Mouse (Mus musculus) limb, embryonic 14.5 days (tissue): ENCODE measurements around the gene Hsf3. TPM values are rescaled to one million over a fixed set of nuclear protein-coding genes. Genes with fewer than 3 reads are reported as not detected.
"Not testable (repeated sequence)": the region's sequence is repeated elsewhere in the genome, so short reads cannot be mapped to it uniquely, and the experiment has no call there.

Source experiments
- ATAC-seq: fragments of 200-750 bp; cut with Nextera tagmentation; 2 replicates; pipeline ENCODE4 v1.8.0; 2017; ENCODE audit warnings: low read depth, moderate number of reproducible peaks, moderate TSS enrichment; ENCODE audit not compliant: low FRiP score
- DNase-seq: peaks from one replicate; pipeline ENCODE4 v3.0.0-alpha.2; 2015; ENCODE audit warnings: low spot score
- H3K27ac ChIP-seq: fragments of 300-500 bp; sonication (generic); replicated peaks from 2 replicates; pipeline ENCODE4 v1.5.1; 2014; ENCODE audit warnings: low read depth, mild to moderate bottlenecking, low read length, moderate library complexity, mixed read lengths
- H3K27me3 ChIP-seq: fragments of 300-500 bp; sonication (generic); 2 replicates; pipeline ENCODE4 v1.6.1; 2014; ENCODE audit warnings: low read length, mixed read lengths; ENCODE audit not compliant: control insufficient read depth, insufficient read depth
- H3K36me3 ChIP-seq: fragments of 300-500 bp; sonication (generic); 2 replicates; pipeline ENCODE4 v1.6.1; 2014; ENCODE audit warnings: mild to moderate bottlenecking, low read length, moderate library complexity, mixed read lengths; ENCODE audit not compliant: control insufficient read depth, insufficient read depth
- H3K4me1 ChIP-seq: fragments of 300-500 bp; sonication (generic); 2 replicates; pipeline ENCODE4 v1.6.1; 2014; ENCODE audit warnings: antibody characterized with exemption, low read length, mixed read lengths; ENCODE audit not compliant: control insufficient read depth, insufficient read depth
- H3K4me2 ChIP-seq: fragments of 300-500 bp; sonication (generic); replicated peaks from 2 replicates; pipeline ENCODE4 v1.6.1; 2014; ENCODE audit warnings: low read depth, mild to moderate bottlenecking, low read length, moderate library complexity; ENCODE audit not compliant: severe bottlenecking
- H3K4me3 ChIP-seq: fragments of 300-500 bp; sonication (generic); replicated peaks from 2 replicates; pipeline ENCODE4 v1.5.1; 2014; ENCODE audit warnings: low read length
- H3K9ac ChIP-seq: fragments of 300-500 bp; sonication (generic); 2 replicates; pipeline ENCODE4 v1.6.1; 2014; ENCODE audit warnings: mild to moderate bottlenecking, low read depth, low read length, moderate library complexity; ENCODE audit not compliant: severe bottlenecking
- H3K9me3 ChIP-seq: fragments of 300-500 bp; sonication (generic); 2 replicates; pipeline ENCODE4 v1.6.1; 2016; ENCODE audit warnings: low read length; ENCODE audit not compliant: control insufficient read depth
- POLR2A ChIP-seq: fragments of 200-500 bp; IDR thresholded peaks from 2 replicates; pipeline ENCODE4 v1.8.0; 2012; ENCODE audit warnings: inconsistent platforms, mild to moderate bottlenecking, moderate library complexity, borderline replicate concordance; ENCODE audit not compliant: insufficient read depth, insufficient read length; ENCODE audit errors: extremely low read depth
- WGBS: fragments of 180-500 bp; shearing (Covaris S2); extraction: QIAGEN DNeasy Blood & Tissue Kit; methylation state at CpG from one replicate; pipeline ENCODE4 v1.1.7; 2014; 5-methylcytosine and 5-hydroxymethylcytosine counted together
- polyA plus RNA-seq, 2 experiments: library from polyadenylated mRNA; depleted of rRNA in 1 of 2; stranded (reverse) in 1 of 2; unstranded in 1 of 2; fragments of >200 nt; fragmentation: Nextera tagmentation in 1 of 2; extraction: Ambion mirVana in 1 of 2; gene quantifications; 2 replicates each; pipeline versions ENCODE4 v1.2.1 to v1.2.3; 2012 to 2014

The Hsf3 gene
- polyA plus RNA-seq, 2 experiments: 0.06 to 0.14 TPM

GRCm38 (mm10) chrX:96416970-96417369 lies 39.1 kb downstream of the Hsf3 start:
- H3K27me3 ChIP-seq: no peaks in the 10 kb centered on the region
- no peaks in the 10 kb centered on the region for H3K4me1 ChIP-seq
- H3K27ac ChIP-seq: no peak overlapping the region
- ATAC-seq (no peak), DNase-seq (no peak)
- no peak overlapping the region for H3K9ac ChIP-seq
- H3K9me3 ChIP-seq: no peaks in the 10 kb centered on the region
- WGBS: 93% methylated on average over 1 of the region's 1 CpGs
- H3K4me2 ChIP-seq: no peak overlapping the region
- no peak for TF ChIP-seq POLR2A
- no peaks in the 10 kb centered on the region for H3K36me3 ChIP-seq
- no peak overlapping the region for H3K4me3 ChIP-seq

DNA sequence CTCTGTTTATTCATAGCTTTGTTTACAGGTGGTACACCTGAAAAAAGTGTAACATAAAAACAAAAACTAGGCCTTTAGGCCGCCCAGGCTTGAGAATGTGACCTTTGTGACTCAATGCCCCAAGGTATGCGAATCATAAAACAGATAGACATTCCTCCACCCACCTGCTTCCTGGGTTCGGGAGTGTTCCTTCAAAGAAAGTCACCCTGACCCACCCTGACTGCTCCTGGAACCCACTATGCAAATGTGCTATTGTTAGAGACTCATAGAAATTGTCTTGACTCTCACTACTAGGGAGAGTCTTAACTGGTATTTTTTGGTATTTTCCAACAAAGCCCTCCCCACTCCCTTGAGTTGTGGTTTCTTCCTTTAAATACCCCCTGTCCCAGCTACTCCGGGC lies 40.7 kb downstream of the Hsf3 start:
- WGBS: 80% methylated on average over 4 of the region's 4 CpGs
- not testable (repeated sequence) for ATAC-seq

GRCm38 (mm10) chrX:96339108-96339507 lies 117.0 kb downstream of the Hsf3 start:
- no peak for TF ChIP-seq POLR2A
- H3K36me3 ChIP-seq: no peaks in the 10 kb centered on the region
- no peaks in the 10 kb centered on the region for H3K9me3 ChIP-seq
- no peaks in the 10 kb centered on the region for H3K27me3 ChIP-seq
- no peak overlapping the region for H3K4me2 ChIP-seq
- no peak overlapping the region for H3K27ac ChIP-seq
- no peaks in the 10 kb centered on the region for H3K4me1 ChIP-seq
- H3K9ac ChIP-seq: no peak overlapping the region
- DNase-seq (no peak), ATAC-seq (no peak)
- WGBS: 70% methylated on average over 2 of the region's 2 CpGs
- H3K4me3 ChIP-seq: no peak overlapping the region

More for the DNA sequence above, 40.7 kb downstream of the Hsf3 start:
- H3K4me1 ChIP-seq, H3K36me3 ChIP-seq, DNase-seq, H3K4me2 ChIP-seq, H3K27me3 ChIP-seq, H3K27ac ChIP-seq, H3K4me3 ChIP-seq, H3K9ac ChIP-seq, H3K9me3 ChIP-seq: not testable (repeated sequence)

DNA sequence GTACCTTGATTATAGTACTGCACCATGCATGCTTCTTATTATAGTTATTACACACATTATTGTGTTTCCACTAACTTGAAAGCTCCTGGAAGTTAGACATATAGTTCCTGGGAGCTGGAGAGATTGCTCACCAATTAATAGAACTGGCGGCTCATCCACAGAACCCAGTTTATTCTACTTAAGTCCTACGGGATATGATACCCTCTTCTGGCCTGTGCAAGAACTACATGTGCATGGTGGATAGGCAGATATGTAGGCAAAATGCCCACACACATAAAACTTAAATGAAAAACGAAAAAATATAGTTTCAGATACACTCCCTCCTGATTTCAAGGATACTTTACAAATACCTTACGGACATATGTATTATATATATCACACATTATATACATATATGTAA lies 126.3 kb downstream of the Hsf3 start:
- Histone ChIP-seq H3K27me3 (no peaks in the 10 kb centered on the region), H3K4me2 (no peak overlapping the region), H3K9me3 (no peaks in the 10 kb centered on the region), H3K9ac (no peak overlapping the region), H3K4me3 (no peak overlapping the region), H3K36me3 (no peaks in the 10 kb centered on the region), H3K4me1 (no peaks in the 10 kb centered on the region), H3K27ac (no peak overlapping the region)
- no peak for TF ChIP-seq POLR2A
- DNase-seq (no peak), ATAC-seq (no peak)
- 49% methylated on average over 4 of the region's 4 CpGs for WGBS

DNA sequence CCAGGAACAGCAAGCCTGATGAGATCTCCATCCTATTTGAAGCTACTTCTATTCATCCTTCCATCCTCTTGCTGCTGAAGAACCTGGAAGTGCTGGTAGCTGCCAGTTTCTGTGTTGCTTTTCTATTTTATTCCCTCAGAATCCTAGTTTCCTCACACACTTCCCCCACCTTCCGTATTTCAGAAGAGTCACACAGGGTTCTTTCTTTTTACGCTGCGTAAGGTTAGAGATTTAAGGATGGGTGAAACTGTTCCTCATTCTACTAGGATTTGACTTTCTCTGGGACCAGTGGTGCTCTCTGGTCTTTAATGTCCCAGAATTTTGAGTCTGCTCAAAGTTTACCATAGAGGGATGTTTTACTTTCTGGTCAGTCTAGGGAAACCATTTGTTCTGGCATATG lies 162.8 kb downstream of the Hsf3 start, which contains the start of gene Vsig4:
Vsig4 (minus strand) TSS at position 101 of the 400 bp plus-strand sequence.
- no peak for TF ChIP-seq POLR2A
- ATAC-seq (no peak), DNase-seq (no peak)
- Histone ChIP-seq H3K27me3 (no peaks in the 10 kb centered on the region), H3K9me3 (no peaks in the 10 kb centered on the region), H3K4me2 (no peak within 1 kb of the TSS), H3K9ac (no peak within 1 kb of the TSS), H3K4me3 (no peak within 1 kb of the TSS), H3K27ac (no peak within 1 kb of the TSS), H3K4me1 (no peaks in the 10 kb centered on the region), H3K36me3 (no peaks in the 10 kb centered on the region)
- 88% methylated on average over 3 of the region's 3 CpGs for WGBS

GRCm38 (mm10) chrX:96256509-96256908 lies 199.6 kb downstream of the Hsf3 start:
- Histone ChIP-seq H3K9me3 (no peaks in the 10 kb centered on the region), H3K4me2 (no peak overlapping the region), H3K9ac (no peak overlapping the region), H3K4me1 (no peaks in the 10 kb centered on the region), H3K27ac (no peak overlapping the region), H3K27me3 (no peaks in the 10 kb centered on the region), H3K4me3 (no peak overlapping the region), H3K36me3 (no peaks in the 10 kb centered on the region)
- ATAC-seq: no peak
- TF ChIP-seq POLR2A: no peak
- DNase-seq: no peak

Other genes starting within 250 kb of the Hsf3 start
- 0.04 TPM in 1 of 2 replicates, not detected in the other for gene Vsig4, start 162.9 kb downstream of the Hsf3 start, polyA plus RNA-seq (2012; rRNA removed)
- not detected in 2 replicates for gene Vsig4, start 162.9 kb downstream of the Hsf3 start, polyA plus RNA-seq (2014; fragmentation: Nextera tagmentation; extraction: Ambion mirVana)
- 15.0 and 15.1 TPM in 2 replicates for gene Heph, start 935 bp downstream of the Hsf3 start, polyA plus RNA-seq (2012; rRNA removed)
- gene Heph, start 935 bp downstream of the Hsf3 start, polyA plus RNA-seq (2014; fragmentation: Nextera tagmentation; extraction: Ambion mirVana): 22.2 and 23.5 TPM in 2 replicates